Mouse (Mus musculus) v-Abl transformed pro-B cells (cell line): ENCODE measurements around the gene Rps6kl1.

ENCODE experiments used
- in situ Hi-C, 2 experiments: fragments of 400-800 bp; cut with MboI; formaldehyde crosslinking; loops; one replicate each; pipeline ENCODE4 v1.15.1; 2025; ENCODE audit not compliant: unreplicated experiment in 2 of 2

Rps6kl1 gene

DNA sequence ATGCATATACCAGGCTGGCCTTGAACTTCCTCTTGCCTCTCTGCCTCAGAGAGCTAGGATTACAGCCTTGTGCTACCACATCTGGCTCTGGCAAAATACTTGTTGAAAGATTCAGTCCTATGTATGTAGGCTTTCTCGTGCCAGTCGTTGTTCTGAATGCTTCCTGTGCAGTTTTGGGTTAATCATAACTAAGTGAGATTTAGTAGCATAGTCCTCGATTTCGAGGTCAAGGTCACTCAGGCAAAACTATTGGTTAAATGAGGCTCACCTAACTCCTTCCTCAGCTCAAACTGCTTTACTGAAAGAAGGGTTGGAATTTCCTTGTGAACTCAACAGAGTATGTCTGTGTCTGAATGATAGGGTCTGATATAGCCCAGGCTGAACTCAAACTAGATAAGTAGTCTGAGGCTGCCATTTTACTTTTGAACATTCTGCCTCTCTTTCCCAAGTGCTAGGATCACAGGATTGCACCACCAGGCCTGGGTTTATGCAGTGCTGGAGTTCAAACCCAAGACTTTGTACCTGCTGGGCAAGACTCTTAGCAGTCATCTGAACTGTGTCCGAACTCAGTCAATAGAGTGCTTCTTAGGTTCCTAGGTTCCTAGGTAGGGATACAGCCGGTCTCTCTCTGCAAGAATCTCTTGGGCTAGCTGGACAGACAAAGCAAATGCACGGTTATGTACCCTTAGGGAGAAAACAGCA is 38.4 kb downstream of the Rps6kl1 start:
- in situ Hi-C loops: loop anchor here in 1 of 2 experiments (25.0 kb wide), 1 partner anchor 375 kb away; no protein-coding TSS in a partner anchor

DNA sequence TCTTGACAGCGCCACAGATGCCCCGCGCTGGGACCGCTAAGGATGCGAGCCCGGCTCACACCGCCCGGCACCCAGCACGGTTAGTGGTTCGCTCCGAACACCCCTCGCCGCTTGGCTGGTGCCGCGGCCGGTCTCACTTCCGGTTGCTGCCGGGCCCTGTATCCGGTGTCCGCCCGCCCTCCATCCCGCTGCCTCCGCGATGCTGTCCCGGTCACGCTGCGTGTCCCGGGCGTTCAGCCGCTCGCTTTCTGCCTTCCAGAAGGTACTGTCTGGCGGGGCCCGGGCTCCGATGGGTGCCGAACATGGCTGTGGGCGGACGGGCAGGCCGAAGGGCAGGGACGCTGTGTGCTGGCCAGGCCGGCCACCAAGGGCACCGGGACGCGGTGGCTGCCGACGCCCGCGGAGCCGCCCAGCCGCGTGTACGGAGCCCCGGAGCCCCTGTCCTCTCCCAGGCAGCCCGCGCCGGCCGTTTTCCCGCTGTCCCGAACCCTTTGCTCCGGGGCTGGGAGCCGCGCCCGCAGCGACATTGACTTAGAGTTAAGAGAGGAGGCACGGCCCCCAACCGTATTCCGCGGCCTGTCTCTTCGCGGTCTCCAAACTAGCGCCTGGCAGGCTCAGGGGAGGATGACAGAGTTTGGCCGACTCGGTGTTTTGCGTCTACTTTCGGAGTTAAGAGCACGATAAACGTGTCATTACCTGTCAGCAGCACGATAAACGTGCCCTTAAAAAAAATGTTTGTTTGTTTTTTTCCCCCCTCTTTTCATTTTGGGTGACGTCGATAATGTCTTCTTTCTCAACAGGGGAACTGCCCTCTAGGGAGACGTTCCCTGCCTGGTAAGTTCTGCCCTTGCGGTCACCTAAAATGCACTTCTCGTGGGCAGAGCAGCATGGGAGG is 40.1 kb downstream of the Rps6kl1 start, which contains the start of the genes Prox2 and Dlst:
TSS of gene Prox2 (minus strand) at position 62 of the 895 bp plus-strand sequence.
TSS of gene Dlst (plus strand) at position 136 of the 895 bp plus-strand sequence.
- in situ Hi-C loops: loop anchor here in 1 of 2 experiments (25.0 kb wide), 1 partner anchor 376 kb away; no protein-coding TSS in a partner anchor

DNA sequence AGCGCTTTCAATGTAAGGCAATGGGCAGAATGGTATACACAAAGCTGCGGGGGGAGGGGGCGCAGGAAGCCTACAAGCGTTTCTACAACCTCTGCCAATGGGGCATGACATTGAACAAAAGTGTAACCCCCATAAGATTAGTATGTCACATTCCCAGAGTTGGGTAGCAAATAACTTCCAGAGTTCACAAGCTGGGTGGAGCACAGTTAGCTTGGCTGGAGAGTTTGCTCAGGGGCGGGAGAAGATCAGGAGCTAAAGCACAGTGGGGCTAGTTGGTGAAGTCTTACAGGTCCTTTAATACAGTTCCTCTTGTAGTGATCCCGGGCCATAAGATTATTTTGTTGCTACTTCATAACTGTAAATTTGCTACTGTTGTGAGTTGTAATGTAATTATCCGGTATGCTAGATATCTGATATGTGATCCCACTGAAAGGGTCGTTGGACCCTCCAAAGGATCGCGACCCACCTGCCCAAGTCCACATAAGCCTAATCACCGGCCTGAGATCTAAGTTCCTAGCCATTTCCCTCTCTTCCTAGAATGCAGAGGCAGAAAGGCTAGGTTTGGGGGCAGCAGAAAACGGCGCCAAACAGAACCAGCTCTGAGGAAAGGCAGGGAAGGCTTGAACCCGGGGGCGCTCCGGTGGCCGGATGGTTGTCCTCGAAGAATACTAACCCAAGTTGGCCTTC is 40.9 kb downstream of the Rps6kl1 start:
- in situ Hi-C loops: loop anchor here in 1 of 2 experiments (25.0 kb wide), 1 partner anchor 377 kb away; no protein-coding TSS in a partner anchor

DNA sequence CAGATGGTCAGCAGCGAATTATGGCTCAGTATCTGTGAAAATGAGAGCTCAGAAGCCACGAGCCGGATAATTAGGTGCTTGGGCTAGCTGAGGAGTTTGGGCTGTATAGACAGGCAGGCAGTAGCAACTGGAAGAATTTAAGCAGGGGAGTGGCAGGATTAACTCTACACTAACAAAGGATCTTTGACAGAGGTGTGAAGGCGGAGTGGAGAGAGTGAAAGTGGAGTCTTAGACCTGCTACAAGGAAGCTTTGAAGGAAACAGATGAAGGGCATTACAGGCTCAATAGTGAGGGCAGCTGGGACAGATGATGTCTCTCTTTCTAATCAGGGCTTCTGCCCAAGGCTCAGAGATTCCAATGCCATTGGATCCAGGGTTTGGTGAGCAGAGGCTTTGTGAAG is 41.6 kb downstream of the Rps6kl1 start:
- in situ Hi-C loops: loop anchor here in 1 of 2 experiments (25.0 kb wide), 1 partner anchor 378 kb away; no protein-coding TSS in a partner anchor

DNA sequence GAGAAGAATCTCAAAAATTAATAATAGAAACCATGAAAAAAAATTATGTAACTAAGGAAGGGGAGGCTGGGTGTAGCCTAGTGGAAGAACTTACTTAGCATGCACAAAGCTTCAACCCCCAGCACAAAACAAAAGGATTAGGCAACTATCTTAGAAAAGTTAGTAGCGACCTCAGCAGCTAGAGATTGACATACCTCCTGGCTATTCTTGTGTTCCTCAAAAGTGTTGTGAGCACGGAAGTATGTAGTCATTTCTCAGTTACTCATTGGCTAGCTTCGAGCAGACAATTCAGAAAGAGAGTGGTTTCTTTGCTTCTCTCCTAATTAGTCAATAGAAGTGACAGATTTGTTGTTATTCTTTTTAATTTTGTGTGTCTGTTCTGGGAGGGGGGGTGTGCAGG is 42.4 kb downstream of the Rps6kl1 start:
- in situ Hi-C loops: loop anchor here in 1 of 2 experiments (25.0 kb wide), 1 partner anchor 379 kb away; no protein-coding TSS in a partner anchor

DNA sequence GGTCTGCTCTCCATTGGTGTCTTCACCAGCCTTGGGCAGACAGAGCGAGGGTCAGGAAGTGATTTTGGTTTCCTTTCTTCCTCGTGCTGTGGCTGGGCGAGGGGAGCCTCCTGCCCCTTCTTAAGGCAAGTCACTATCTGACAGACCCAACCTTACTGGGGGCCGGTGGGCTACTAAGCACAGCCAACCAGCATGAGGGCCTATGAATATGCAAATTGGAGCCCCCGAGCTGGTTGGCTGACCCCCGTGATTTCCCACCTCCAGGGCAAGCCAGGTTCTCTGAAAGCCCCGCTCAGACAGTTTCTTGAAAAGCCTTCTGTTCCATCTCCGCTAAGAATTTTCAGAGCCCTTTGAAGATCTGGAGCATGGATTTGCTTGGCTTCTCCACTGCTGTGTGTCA is 44.8 kb downstream of the Rps6kl1 start:
- in situ Hi-C loops: loop anchor here in 1 of 2 experiments (25.0 kb wide), 1 partner anchor 381 kb away; no protein-coding TSS in a partner anchor

DNA sequence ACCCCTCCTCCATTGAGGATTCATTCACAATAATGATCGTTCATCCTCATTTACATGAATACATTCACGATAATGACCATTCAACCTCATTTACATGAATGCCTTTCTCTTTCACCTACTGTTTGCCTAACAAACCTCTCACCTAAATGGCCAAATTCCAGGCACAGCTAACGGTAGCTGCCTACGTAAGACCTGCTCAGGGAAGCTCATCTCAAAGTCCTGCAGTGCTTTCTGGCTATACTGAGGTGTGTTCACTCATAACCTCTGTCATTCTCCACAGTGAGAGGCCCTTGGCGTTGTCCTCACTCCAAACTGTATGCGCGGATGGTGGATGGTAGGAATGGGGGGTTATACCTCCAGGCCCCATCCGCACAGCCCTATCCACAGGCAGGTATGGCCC is 46.3 kb downstream of the Rps6kl1 start:
- in situ Hi-C loops: loop anchor here in 1 of 2 experiments (25.0 kb wide), 1 partner anchor 383 kb away; no protein-coding TSS in a partner anchor

DNA sequence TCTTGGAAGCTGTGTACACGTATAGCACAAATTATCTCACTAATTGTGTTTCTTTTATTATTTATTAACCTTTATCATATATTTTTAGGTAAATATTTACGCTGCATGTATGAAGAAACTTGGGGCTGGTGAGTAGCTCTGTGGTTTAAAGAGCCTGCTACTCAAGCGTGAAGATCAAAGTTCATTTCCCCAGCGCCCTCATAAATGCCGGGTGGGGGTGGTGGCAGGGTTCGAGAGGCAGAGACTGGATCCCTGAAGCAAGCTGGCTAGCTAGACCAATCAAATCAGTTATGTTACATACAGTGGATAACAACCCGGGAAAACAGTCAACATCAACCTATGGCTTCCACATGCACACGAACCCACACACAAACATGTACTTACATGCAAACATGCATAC is 48.0 kb downstream of the Rps6kl1 start:
- in situ Hi-C loops: loop anchor here in 1 of 2 experiments (25.0 kb wide), 1 partner anchor 384 kb away; no protein-coding TSS in a partner anchor

DNA sequence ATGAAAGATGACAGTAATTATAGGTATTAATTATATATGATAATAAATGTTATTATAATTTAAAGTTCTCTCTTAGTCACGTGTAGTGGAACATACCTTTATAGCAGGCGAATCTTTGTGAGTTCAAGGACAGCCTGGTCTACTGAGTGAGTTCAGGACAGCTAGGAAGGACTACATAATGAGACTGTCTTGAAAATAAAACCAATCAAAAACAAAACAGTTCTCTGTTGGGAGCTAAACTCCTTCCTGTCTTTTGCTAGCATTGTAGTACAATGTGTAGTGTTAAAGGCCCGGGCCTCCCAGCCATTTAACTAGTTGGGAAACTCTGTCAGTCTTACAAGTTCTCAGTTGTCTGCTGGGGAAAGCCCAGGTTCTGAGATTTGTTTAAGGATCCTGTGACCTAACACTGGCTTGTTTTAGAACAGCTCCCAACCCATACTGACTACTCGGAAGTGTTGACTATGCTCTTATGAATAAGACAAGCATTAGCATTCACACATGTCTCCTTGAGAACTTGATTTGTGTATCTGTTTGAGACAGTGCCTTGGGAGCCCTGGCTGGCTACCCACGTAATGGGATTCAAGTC is 49.5 kb downstream of the Rps6kl1 start:
- in situ Hi-C loops: loop anchor here in 1 of 2 experiments (25.0 kb wide), 1 partner anchor 386 kb away; no protein-coding TSS in a partner anchor

DNA sequence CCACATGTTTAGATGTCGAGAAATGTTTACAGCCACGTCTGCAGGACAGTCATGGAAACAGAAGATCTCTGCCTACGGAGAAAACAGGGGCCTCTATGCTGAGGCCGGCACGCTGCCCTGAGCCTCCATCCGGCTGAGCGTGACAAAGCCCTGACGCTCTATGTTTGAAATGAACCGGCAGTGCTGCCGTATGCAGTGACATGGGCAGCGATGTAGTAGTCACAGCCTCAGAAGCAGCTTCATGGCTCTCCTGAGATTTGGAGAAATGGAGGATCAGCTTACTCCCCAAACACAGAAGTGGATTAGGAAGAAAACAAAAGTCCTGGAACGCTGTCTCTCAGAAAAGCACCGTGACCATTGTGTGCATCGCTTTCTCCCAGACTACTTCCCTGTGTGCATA is 50.1 kb downstream of the Rps6kl1 start:
- in situ Hi-C loops: loop anchor here in 1 of 2 experiments (25.0 kb wide), 1 partner anchor 386 kb away; no protein-coding TSS in a partner anchor

DNA sequence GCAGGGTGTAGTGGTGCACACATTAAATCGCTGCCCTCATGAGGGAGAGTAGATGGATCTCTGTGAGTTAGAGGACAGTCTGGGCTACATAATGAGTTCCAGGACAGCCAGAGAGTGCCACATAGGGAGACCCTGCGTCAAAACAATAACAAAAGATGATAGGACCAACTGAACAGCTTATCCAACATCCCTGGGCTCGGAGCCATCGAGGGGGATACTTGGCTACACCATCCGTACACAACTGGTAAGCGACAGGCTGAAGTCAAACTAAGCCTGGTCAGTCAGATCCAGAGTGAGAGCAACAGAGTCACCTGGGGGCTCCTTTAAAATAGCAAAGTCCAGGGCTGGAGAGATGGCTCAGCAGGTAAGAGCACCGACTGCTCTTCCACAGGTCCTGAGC is 55.2 kb downstream of the Rps6kl1 start:
- in situ Hi-C loops: no loop called here

DNA sequence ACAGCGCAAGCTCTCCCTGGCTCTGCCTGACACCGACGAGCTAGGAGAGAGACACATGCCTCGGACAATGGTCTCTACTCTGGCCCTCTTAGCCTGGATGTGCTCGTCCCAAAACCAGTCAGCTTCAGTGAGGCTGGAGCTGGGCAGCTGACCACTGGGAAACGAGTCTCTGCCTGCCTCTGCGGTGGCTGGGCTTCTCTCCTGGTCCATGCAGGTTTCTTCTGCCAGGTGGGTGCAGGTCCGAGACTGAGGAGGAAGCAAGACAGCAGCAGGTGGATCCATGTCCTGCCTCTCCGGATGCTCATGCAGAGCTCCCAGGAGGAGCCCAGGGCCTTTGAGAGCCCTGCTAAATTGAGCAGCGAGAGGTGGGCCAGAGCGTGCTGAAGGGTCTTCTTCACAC is 55.9 kb downstream of the Rps6kl1 start:
- in situ Hi-C loops: no loop called here

DNA sequence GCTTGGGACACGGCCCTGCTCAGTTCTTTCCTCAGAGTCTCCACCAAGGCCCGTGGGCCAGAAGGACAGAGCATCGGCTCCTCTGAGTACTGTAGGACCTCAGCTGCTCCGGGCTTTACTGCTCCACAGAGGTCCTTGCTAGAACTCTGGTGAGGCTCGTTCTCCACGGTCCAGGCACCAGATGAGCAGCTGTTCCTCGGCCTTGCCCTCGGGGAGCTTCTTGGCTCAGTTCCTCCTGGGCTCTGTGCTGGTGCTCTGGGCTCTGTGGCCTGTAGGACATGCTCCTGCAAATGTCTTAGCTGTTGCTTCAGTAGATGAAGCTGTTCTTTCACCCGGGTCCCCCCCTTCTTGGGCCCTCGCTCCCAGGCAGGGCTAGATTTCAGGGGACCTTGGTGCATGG is 56.4 kb downstream of the Rps6kl1 start:
- in situ Hi-C loops: loop anchor here (5.0 kb wide), 1 partner anchor 38 kb away; no protein-coding TSS in a partner anchor

DNA sequence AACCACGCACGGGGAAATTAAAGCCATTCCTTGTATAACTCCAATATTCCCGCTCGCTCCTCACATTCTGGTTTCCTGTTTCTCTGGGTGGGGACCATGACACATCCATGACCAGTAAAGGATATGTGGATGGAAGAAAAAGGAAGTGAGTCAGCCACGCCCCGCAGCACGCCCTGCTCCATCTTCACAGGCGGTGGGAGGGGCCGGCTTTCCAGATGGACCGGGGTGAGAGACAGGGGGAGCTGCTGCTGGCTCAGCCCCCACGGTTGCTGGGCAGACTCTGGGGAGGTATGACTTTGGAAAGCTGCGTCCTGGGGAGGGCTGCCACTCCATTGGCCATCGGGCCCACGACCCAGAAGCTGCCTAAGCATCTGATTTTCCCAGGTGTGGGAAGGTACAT is 57.1 kb downstream of the Rps6kl1 start:
- in situ Hi-C loops: loop anchor here (5.0 kb wide), 1 partner anchor 38 kb away; no protein-coding TSS in a partner anchor

DNA sequence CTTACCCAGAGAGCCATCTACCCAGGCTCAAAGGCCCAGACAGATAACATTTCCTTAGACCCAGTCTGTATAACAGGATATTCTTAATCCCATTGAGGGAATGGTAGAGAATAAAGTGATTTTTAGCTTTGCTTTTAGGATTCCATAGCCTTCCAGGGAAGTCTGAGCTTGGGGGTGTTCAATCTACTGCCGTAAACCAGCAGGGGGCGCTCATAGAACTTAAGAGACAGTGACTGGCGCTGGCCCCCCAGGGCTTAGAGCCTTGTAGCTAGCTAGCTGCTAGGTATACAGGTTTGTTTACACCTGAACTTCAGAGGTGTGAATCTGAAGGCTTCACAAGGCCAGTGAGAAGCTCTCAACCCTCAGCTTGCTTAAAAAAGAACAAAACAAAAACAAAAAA is 58.9 kb downstream of the Rps6kl1 start:
- in situ Hi-C loops: loop anchor here (5.0 kb wide), 1 partner anchor 40 kb away; no protein-coding TSS in a partner anchor

DNA sequence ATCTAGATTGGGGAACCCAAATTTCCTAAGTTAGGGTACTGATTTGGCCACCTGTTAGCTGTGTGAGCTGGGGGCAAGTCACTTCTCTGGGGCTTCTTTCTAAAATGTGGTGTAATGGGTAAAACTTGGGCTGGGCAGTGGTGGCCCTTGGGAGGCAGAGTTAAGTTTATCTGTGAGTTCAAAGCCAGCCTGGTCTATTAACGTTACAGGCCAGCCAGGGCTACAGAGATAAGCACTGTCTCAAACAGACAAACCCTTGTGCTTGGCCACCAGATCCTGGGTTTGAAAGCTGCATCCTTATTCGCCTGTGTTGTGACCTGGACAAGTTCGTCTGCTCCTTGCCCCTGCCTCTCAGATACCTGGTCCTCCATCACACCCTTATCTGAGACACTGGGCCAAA is 59.9 kb downstream of the Rps6kl1 start:
- in situ Hi-C loops: loop anchor here (5.0 kb wide), 1 partner anchor 41 kb away; no protein-coding TSS in a partner anchor

DNA sequence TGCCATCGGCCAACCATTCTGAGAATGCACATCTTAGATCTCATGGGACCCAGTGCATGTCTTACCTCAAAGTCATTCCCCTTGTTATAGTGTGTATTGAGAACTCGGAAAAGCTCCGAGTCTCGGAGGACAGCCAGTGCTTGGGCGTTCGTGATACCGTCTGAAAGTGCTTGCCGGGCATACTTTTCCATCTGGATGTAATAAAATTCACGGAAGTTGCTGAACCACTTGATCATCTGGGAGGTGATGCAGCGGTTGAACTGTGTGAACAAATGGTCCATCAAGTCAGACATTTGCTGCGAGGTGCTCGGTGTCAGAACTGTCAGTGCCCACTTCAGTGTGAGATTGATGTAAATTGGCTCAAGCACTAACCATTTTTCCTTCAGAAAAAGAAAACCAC is 63.2 kb downstream of the Rps6kl1 start:
- in situ Hi-C loops: loop anchor here in 1 of 2 experiments (10.0 kb wide), 1 partner anchor 207 kb away; no protein-coding TSS in a partner anchor
